Mouse (Mus musculus): ENCODE measurements around the gene Sgcd.

DNA sequence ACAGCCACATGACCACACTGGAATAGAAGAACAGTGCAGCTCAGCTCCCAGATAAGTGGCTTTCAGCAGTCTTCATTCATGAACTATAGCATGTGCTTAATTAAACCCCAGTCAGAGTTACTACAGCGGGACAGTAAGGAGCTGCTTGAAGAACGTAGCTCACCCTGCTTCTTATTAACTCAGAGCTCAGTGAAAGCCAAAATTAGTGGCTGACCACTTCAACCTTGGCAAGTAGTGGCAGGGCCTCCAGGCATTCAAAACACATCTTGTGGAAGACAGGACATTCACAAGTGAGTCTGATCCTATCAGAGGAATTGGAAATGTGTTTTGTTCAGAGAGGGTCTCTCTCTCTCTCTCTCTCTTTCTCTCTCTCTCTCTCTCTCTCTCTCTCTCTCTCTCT, 617.2 kb downstream of the Sgcd start:
- TF ChIP-seq CTCF (IDR thresholded peaks at IDR 0.05; ENCODE audit: extremely low read depth, insufficient read depth, low read length) (no peak), POLR2A (IDR thresholded peaks at IDR 0.05; ENCODE audit: extremely low read depth, insufficient read depth, low read length) (no peak)

Measured in cortical plate, adult 2 months (tissue).